Mouse (Mus musculus) heart, adult 8-10 months (tissue): ENCODE data around the gene Slitrk4. TPM values are rescaled to one million over a fixed set of nuclear protein-coding genes. Genes with fewer than 3 reads are reported as not detected.

Experiments
- DNase-seq: peaks from one replicate; pipeline ENCODE4 v3.0.0; 2022; ENCODE audit warnings: low spot score
- total RNA-seq, 4 experiments: library from RNA; stranded (reverse); gene quantifications; 2 replicates each; pipeline ENCODE4 v1.2.4; 2022

Slitrk4 gene
- total RNA-seq, result under 1 TPM; 0.22 to 0.78 (median 0.54) TPM

- DNase-seq, result no peak
These were observed at the start of gene Slitrk4 for GRCm38 (mm10) chrX:64276290-64277125. Slitrk4 (minus strand) TSS chrX:64276996.

GRCm38 (mm10) chrX:64319501-64319900, 42.7 kb upstream of the Slitrk4 start:
- no peak for DNase-seq

DNA sequence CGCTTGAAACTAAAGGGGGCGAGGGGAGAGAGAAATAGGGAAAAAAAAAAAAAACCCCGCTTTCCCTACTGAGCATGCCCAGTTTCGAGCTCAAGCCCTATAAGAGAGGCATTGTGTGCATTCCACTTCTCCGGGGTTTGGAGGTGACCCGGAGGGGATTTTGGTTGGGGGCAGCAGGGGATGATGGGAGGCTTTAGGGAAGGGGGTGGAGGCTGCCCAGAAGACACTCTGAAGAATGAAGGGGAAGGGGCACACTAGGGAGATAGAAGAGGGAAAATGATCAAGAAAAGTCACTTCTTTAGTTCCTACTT, 1.1 kb upstream of the Slitrk4 start:
- no peak for DNase-seq

DNA sequence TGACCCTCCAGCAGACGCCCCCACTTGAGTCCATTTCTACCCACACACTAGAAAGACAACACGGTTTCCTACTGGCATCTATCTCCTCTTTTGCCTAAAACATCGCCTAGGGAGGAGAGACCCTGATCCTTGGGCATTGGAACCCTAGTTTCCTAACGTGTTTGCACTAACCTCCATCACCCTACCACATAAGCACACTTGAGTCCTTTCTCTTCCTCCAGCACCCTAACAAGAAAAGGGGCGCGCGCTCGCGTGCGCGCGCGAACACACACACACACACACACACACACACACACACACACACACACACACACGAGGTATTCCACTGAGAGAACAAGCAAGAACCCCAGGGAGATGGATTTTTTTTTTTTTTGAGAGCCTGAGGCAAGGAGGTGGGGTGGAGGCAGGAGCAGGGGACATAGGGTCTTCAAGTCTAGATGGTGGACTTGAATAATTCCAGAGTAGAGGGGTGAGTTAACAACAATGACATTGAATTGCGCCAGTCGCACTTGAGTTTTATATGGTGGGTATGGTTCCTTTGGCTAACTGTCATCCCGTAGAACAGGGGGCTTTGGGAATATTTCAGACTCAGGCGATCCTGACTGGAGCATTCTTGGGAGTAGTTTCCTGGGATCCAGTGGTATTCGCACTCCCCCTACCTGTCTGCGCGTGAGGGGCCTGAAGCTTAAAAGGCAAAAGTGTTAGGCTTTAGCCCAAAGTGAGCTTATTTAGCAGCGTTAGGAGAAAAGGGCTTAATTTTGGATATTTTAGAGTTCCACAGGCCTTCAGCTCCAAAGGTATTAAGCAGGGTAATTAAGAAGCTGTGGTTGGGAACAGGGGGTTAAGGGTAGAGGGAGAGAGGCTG, 562 bp upstream of the Slitrk4 start:
- no peak for DNase-seq

GRCm38 (mm10) chrX:64275501-64276289, 1.1 kb downstream of the Slitrk4 start:
- DNase-seq, result no peak

DNA sequence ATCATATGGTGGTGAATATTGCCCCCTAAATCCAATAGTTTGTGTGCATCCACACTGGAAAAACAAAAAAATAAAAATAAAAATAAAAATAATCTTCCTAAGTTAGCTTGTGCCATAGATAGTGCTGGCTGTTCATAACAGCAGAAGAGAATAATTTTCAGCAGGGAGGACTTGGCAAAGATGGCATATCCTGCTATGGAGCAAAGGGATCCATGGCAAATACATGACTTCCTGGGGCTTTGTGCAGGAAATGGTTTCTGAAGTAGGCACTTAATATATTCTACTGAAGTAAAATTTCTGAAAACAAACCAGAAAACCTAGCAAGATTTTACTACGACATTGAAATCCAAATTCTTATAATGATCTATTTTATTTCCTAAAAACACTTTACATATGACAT, 13.3 kb downstream of the Slitrk4 start:
- DNase-seq, result no peak

Other genes with a start within 250 kb of the Slitrk4 start
- gene Gm6760, start 124.8 kb downstream of the Slitrk4 start, total RNA-seq, result not detected
- not detected for gene 3830417A13Rik, start 103.4 kb downstream of the Slitrk4 start, total RNA-seq